Mouse (Mus musculus) B cell, adult 2 months (primary cell): Measurements from ENCODE around the gene Ttc28.

ENCODE experiments used
- DNase-seq, 2 experiments: peaks; one replicate each; pipeline ENCODE4 v3.0.0; 2022

The Ttc28 gene

DNA sequence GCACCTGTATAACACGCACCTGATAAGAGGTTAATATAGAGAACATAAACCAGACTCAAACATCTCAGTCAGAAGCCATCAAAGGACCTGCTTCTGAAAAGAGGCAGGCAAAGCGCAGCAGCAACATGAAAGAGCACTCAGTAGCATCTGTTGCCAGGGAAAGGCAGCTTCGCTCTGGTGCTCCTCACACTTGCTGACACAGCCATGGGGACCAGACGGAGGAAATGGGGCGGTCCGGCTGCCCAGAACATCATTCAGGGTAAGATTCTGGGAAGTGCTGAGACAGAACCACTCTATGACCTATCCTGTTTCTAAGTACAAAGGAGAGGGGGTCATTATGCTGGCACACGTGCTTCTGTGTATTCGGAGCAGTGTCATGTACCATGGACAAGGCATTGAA is 421.2 kb downstream of the Ttc28 start:
- DNase-seq: no peak

DNA sequence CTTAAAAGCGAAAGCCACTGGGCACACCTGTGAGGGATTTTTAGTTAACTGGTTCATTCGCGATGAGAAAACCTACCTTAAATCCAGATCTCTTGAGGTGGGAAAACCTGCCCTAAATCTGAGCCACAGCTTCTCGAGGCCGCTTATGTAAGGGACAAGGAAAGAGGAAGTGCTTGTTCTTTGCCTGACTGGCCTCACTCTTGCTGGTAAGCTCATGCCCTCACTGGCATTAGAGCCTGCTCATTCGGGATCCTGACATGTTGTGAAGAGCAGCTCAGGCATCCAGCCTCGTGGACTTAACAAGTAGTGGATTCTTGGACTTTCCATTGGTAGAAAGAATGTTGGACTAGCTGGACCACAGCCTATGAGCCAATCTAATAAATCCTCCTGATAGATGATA is 422.1 kb downstream of the Ttc28 start:
- peak; percentile 23 for DNase-seq

DNA sequence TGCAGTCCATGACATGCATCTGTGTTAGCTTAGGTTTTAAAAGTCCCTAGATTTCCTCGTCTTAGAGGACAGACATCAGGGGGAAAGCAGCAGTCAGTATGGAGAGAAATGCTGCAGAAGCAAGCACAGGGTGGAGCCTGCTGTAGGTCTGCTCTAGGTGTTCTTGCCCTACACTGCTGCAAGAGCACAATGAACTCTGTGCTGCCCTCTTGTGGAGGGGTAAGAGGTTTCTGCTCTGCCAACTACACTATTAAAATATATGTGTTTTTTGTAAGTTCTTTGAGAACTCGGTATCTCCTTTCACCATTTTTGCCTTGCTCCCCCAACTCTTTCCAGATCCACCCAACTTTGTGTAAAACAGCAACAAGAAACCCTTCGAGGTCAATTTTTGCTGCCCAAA is 425.1 kb downstream of the Ttc28 start:
- DNase-seq: no peak

DNA sequence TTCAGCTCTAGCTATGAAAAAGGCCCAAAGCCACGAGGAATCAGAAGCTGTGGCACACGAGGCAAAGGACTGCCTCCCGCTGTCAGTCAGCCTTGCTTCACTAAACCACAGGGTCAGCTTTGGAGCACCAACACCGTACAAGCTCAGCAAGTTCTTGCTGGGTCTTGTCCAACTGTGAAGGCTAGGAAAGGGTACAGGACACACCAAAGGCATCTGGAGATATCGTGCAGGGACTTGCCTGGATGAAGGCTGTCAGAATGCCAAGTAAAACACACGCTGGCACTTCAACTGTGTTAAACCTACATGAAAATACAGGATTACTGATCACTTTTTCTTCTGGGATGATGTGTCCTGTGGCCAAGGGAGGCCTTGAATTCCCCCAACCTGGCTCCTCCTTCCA is 430.6 kb downstream of the Ttc28 start:
- DNase-seq: no peak

DNA sequence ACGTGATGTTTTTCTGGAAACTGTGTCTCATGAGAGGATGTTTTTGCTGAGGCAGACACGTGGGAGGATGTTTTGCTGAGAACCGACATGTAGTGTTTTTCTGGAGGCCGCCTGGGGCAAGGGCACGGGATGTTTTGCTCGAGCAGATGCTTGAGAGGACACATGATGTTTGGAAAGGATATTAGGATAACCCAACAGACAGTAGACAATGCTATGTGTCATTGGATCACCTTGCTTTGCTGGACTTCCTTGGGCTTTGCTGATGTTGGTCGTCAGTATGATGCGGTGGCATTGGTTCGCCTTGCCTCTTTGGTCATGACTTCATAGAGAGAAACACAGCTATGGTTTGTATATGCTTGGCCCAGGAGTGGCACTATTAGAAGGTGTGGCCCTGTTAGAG is 434.2 kb downstream of the Ttc28 start:
- no peak for DNase-seq

DNA sequence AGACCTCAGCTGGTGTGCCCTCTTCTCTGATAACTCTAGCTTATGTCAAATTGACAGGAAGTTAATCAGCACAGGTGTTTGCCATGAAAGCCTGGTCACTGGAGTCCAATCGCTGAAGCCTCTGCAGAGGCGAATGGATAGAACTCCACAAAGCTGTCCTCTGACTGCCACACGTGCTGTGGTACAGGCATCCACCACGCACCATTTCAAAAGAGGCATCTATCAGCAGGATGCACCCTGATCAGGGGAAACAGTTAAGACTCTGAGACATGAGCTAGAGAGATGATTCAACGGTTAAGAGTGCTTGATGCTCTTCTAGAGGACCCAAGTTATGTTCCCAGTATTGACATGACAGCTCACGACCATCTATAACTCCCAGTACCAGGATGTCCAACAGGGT is 435.5 kb downstream of the Ttc28 start:
- no peak for DNase-seq

DNA sequence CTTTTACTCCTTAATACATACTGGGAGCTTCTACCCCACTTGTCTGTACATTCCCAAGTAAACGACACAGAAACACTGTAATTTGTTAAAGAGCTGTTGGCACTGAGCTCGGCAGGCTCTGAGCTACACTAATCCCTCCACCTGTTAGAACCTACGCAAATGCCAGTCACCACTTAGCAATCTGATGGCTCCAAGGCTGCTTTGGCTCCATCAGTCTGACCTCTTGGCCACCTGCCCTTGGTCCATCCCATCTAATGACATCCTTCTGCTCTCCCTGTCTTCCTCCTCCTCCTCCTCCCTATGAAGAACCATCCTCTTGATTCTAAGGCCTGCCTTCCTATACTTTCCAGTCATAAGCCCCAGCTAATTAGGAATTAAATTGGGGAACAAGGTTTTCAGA is 437.9 kb downstream of the Ttc28 start:
- no peak for DNase-seq

DNA sequence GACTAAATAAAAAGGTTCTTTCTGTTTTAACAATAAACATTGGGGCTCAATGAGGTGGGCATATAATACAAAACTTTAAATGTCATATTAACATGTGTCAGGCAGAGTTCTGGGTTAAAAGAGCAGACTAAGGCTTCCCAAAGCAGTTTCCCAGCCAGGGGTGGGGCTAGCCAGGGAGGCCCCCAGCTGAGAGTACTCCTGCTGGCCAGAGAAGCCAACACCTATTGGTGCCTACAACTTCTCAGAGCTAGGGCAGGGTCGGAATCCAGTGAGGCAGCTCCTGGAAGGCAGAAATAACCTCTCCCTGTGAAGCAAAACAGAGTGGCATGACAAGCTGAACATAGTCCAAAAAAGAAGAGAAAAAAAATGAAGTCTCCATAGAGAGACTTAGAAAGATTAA is 439.3 kb downstream of the Ttc28 start:
- no peak for DNase-seq

DNA sequence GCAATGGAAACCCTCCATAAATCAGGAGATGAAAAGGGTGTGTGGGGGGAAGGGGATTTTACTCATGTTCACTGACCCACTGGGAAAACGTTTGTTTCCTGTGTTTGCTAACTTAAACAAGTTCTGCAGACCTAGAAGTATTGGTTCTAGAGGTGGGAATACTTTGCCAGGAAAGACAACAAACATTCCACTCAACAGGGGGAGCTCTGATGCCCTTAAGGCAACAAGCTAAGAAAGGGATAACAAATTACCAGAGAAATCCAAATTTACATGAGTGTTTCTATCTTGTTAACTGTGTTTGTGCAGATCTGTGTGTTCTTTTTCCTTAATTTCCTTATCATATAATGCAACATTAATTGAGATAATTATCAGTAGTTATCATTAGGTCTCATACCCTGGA is 446.2 kb downstream of the Ttc28 start:
- no peak for DNase-seq

DNA sequence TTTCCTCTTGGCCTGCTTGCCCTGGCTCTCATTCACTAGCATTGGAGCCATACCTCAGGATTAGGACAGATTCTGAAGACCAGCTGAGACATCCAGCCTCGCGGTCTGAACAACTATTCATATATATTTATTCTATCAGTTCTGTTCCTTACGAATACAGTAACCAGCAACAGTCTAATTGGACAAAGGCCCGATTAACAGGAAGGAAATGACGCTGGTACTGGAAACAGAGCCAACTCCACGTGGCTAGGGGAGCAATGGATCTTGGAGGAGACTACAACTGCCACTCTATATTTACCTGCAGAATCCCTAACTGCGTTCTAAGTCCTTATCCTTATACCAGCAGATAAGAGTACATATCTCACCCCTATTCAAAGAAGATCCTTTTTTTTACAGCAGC is 447.8 kb downstream of the Ttc28 start:
- DNase-seq: no peak

DNA sequence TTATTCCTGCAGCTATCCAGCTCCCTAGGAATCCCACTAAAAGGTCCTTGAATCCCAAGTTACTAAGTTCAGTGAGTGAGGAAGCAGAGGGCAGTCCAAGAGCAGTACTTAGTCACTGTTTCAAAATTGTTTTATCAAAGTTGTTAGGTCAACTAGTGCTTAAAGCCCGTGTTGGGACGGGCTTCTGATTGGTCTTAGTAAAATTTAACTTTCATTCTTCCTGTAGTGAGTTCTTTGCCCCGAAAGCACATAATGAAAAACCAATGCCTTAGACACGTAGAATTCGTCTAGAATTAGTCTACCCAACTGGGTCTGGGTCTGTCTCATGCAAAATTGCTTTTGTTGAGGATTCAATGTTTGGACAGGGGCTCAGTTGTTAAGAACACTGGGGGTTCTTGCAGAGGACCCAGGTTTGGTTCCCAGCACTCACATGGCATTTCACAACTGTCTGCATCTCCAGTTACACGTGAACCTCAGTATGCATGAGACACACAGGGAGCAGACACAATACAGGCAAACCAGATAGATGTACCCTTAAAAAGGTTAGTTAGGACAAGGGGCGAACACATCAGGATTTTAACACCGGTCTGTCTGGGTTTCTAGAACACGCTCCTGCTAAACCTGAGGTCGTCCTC is 450.3 kb downstream of the Ttc28 start:
- peak in 1 of 2 experiments; percentile 5 for DNase-seq

DNA sequence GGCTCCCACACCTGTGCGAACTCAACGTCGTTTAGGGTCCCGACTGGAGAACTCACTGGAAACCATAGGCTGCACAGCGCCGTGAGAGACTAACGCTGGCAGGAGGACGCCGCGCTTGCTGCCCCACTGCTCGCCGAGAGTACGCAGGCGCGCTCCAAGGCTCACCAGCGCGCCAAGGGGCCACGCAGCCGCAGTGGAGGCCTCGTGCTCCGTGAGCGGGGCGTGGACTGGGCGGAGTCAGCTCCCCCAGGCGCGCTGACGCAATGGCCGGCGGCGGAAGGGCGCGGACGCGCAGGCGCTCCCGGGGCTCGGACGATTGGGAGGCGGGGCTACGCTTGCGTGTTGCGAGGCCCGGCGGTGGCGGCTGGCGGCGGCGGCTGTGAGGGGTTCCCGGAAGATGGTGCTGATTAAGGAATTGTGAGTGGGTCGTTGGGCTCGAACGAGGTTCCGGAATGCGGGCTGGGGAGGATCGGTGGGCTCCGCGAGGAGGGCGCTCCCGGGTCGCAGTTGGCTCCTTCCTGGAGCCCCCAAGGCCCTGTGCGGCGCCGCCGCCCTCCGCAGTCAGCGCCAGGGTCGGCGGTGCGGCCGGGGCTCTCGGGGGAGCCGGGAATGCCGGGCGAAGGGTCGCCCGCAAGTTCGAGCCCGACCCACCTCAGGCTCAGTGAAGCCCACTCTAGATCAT is 451.0 kb downstream of the Ttc28 start, which contains the start of gene Pitpnb:
Gene Pitpnb (plus strand): TSS at position 347 of the 682 bp plus-strand sequence.
- DNase-seq: peak; percentile 99 to 100

DNA sequence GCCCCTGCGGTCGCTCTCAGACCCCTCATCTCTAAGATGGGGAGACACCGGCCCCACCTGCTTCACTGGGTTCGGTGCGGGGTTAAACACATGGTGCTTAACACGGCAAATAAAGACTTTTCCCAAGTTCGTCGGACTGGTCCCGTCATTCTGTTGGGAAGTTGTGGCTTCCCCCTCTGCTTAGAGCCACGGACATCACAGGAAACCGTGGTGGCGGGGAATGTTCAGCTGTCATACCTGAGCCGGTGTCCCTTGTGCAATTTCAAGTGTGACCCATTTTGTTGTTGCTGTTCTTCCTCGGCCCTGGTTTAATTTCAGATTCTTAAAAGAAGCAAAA is 451.5 kb downstream of the Ttc28 start:
- no peak for DNase-seq

DNA sequence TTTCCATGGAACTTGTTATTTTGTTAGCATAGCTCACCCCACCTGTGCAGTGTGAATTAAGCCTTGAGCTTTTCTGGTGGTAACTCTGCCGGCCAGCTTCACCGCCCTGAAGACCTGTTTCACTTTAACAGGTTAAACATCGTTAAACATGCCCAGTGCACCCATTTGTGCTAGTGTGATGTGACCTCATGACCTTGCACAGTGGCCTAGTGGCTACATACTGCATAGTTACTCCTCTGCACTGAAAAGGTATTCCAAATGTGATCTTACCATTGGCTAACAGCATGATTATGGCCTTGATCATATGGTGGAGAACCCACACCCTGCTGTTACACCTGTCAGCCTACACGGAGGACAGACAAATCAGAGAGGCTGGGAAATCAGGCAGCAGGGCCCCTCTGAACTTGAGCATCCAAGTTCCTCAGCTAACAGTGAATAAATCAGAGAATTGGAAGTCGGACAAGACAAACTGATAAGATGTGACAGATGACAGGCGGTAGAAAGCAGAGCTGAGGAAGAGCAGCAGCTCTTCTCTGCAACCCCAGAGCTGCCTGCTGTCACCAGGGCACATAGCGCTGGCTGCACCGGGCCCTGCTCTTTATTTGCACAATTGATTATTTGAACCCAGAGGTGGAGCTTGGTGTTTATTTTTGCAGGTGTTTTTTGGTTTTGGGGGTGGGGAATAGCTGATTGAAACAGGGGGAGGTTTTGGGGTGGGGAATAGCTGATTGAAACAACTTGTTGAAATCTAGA is 456.5 kb downstream of the Ttc28 start:
- DNase-seq: no peak
